Mouse (Mus musculus): ENCODE data around the gene Tmem220. TPM values are rescaled to one million over a fixed set of nuclear protein-coding genes. Genes with fewer than 3 reads are reported as not detected.

Gene Tmem220
- polyA plus RNA-seq (2015; fragmentation: Nextera tagmentation; extraction: Ambion mirVana) = 2.5 TPM in 2 replicates

DNA sequence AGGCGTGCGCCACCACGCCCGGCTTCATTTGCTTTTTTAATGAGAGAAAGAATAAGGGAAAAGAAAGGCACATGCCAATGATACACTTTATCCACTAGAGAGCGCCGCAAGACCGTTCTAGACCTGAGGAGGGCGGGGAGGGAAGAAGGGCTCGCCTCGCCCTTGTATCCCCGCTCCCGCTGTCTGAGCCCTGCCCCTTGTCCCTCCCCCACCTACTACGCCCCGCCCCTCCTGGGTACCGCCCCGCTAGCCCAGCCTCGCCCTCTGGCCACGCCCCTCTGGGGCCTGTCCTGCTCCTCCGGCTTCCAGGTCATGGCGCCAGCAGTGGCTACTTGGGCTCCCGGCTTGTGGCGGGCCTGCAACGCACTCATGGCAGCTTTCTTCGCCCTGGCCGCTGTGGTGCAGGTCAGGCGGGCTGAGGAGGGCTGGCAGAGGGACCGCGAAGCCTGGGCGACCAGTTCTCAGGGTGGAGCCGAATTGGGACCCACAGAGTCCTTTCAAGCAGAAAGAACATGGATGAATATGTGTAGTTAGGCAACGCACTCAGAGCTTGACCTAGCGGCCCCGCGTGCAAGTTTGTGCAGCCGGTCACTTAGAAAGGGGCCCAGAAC, at the start of gene Tmem220:
Gene Tmem220, plus strand, starts transcription at position 288 of the 611 bp plus-strand sequence.
- Histone ChIP-seq H3K27me3 (peaks cover 29% of the 10 kb centered on the region), H3K9ac (peak within 1 kb of the TSS; percentile 62), H3K4me3 (replicated peaks) (peak within 1 kb of the TSS; percentile 60), H3K4me2 (peak within 1 kb of the TSS; percentile 82), H3K4me1 (replicated peaks) (peaks cover 22% of the 10 kb centered on the region), H3K36me3 (replicated peaks) (no peaks in the 10 kb centered on the region), H3K27ac (replicated peaks) (0 out of 2 replicates have a peak within 1 kb of the TSS, but pooled peaks have one; percentile 29), H3K9me3 (replicated peaks) (no peaks in the 10 kb centered on the region)
- under 1% methylated on average over 35 of the region's 35 CpGs for WGBS (ENCODE audit: insufficient replicate concordance)
- ATAC-seq (ENCODE audit: insufficient read depth) = peak; percentile 99

DNA sequence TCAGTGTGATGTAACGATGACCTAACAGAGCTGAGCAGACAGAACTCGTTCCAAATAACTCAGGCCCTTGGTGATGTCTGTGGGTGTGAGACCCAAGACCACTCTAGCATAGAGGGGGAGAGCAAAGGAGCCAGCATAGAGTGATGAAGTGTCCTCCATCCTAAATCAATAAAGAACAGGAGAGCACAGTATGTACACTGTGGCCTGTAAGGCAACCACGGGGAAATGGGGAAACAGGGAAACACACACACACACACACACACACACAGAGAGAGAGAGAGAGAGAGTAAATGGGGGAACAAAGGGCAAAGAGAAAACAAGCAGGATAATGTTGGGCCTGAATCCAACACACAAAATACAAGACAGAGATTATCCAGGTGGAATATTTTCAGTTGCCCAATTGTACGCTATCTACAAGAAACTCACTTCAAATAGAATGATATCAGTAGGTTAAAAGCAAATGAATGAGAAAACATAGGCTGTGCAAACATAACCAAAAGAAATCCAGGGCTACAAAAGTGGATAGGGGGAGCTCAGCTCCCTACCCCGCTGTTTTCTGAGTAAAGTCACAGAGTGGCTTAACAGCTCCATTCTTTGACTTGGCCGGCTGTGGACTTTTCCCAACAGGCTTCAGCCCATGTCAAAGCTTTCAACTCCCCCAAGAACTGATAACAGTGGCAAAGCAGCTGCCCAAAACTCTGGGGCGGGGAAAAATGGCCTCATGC, 49.2 kb upstream of the Tmem220 start:
- no peak overlapping the region for H3K4me2 ChIP-seq
- no peaks in the 10 kb centered on the region for H3K36me3 ChIP-seq (replicated peaks)
- no peak overlapping the region for H3K4me3 ChIP-seq (replicated peaks)
- ATAC-seq (ENCODE audit: insufficient read depth) = no peak
- no peak overlapping the region for H3K9ac ChIP-seq
- no peaks in the 10 kb centered on the region for H3K4me1 ChIP-seq (replicated peaks)
- no peaks in the 10 kb centered on the region for H3K9me3 ChIP-seq (replicated peaks)
- WGBS (ENCODE audit: insufficient replicate concordance) = 56% methylated on average over 7 of the region's 7 CpGs
- no peak overlapping the region for H3K27ac ChIP-seq (replicated peaks)
- no peaks in the 10 kb centered on the region for H3K27me3 ChIP-seq

DNA sequence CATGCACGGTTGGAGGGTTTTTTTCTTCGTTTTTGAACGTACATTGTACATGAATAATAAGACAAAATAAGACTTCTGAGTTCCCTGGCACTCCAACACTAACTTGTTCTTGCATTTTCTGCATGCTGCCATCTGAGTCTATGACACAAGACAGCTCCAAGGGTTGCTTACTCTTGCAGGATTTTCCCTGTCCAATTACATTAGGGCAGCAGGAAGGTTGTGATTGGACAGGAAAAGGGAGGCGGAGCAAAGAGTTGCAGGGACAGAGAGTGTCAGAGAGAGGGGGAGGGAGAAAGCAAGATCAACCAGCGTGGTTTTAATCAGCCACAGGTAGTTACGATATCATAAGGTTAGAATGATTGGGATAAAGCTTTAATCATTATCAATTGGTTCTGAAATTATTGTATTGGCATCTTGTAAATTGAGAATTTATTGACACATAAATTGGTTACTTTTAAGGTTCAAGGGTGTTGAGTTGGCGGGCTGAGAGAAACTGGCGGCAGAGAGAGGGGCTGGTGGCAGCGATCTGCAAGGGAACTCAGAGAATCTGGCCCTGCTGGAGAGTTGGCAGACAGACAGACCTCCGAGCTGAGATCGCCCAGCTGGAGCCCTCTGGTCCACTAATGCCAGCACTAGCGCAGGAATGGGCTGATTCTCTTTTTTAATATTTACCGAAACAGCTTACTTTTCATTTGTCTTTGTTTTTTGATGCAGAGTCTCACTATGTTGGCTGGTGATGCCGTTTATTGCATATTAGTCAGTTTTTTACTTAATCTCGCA, 43.4 kb upstream of the Tmem220 start:
- no peak for ATAC-seq (ENCODE audit: insufficient read depth)
- no peak overlapping the region for H3K4me2 ChIP-seq
- peaks cover 18% of the 10 kb centered on the region for H3K27me3 ChIP-seq
- peaks cover 6% of the 10 kb centered on the region; the same call in 1 of the 2 replicates for H3K4me1 ChIP-seq (replicated peaks)
- no peak overlapping the region for H3K9ac ChIP-seq
- no peak overlapping the region for H3K4me3 ChIP-seq (replicated peaks)
- no peaks in the 10 kb centered on the region for H3K9me3 ChIP-seq (replicated peaks)
- H3K36me3 ChIP-seq (replicated peaks) = no peaks in the 10 kb centered on the region
- no peak overlapping the region for H3K27ac ChIP-seq (replicated peaks)
- 53% methylated on average over 15 of the region's 15 CpGs for WGBS (ENCODE audit: insufficient replicate concordance)

DNA sequence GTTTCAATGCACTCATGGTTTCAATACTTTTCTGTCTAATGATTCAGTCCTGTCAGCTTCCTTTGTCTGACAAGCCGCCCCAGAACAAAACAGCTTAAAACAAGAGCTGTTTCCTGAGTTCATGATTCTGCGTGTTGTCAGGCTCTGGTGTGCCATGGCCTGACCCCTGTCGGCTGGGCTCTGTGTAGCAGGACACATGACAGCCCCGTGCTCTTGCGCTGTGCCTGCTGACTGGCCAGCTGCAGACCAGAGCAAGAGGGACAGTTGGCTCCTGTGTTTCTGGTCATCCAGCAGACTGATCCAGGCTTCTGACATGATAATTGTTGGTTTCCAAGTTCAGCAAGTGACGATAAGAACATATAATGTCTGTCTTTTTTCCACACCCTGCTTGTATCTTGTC, 42.2 kb upstream of the Tmem220 start:
- Histone ChIP-seq H3K4me1 (replicated peaks) (peaks cover 6% of the 10 kb centered on the region; the same call in 1 of the 2 replicates), H3K36me3 (replicated peaks) (no peaks in the 10 kb centered on the region), H3K9ac (no peak overlapping the region), H3K9me3 (replicated peaks) (no peaks in the 10 kb centered on the region), H3K27me3 (peaks cover 18% of the 10 kb centered on the region), H3K4me3 (replicated peaks) (no peak overlapping the region), H3K4me2 (no peak overlapping the region), H3K27ac (replicated peaks) (no peak overlapping the region)
- ATAC-seq (ENCODE audit: insufficient read depth) = no peak
- WGBS (ENCODE audit: insufficient replicate concordance) = 32% methylated on average over 6 of the region's 6 CpGs

DNA sequence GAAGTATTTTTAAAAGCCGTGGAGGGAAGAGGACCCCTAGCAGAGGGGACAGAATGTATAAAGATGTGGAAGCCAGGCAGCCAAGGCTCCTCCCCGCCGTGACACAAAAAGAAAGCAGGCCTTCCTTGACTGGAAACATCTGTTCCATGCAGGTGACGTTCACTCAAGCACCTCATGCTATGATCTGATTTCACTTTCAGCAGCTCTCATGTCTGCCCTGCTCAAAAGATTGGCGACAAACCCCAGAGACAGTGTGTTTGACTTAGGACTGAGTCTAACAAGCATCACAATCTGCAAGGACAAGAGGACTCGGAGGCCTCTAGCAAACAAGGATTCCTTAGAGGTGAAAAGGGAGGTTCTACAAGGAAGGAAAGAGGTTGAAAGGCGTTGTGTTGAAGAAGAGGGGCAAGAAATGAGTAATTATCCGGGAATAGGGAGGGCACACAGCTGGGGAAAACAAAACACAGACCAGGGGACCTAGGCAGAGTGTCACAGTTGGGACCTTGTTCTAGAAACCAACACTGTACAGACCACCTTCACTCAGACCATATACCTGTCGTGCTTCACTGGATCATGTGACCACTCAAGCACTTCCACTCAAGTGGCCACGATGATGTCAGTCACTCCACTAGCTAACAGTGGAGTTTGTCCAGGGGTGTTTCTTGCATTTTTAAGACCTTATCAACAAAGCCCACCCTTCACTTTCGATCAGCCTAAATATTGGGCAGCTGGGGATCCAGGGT, 41.4 kb upstream of the Tmem220 start:
- 46% methylated on average over 11 of the region's 11 CpGs for WGBS (ENCODE audit: insufficient replicate concordance)
- H3K36me3 ChIP-seq (replicated peaks) = no peaks in the 10 kb centered on the region
- H3K4me2 ChIP-seq = no peak overlapping the region
- no peak overlapping the region for H3K9ac ChIP-seq
- no peak overlapping the region for H3K27ac ChIP-seq (replicated peaks)
- no peaks in the 10 kb centered on the region for H3K9me3 ChIP-seq (replicated peaks)
- H3K4me3 ChIP-seq (replicated peaks) = no peak overlapping the region
- peaks cover 18% of the 10 kb centered on the region for H3K27me3 ChIP-seq
- no peak for ATAC-seq (ENCODE audit: insufficient read depth)
- H3K4me1 ChIP-seq (replicated peaks) = peaks cover 6% of the 10 kb centered on the region; the same call in 1 of the 2 replicates

DNA sequence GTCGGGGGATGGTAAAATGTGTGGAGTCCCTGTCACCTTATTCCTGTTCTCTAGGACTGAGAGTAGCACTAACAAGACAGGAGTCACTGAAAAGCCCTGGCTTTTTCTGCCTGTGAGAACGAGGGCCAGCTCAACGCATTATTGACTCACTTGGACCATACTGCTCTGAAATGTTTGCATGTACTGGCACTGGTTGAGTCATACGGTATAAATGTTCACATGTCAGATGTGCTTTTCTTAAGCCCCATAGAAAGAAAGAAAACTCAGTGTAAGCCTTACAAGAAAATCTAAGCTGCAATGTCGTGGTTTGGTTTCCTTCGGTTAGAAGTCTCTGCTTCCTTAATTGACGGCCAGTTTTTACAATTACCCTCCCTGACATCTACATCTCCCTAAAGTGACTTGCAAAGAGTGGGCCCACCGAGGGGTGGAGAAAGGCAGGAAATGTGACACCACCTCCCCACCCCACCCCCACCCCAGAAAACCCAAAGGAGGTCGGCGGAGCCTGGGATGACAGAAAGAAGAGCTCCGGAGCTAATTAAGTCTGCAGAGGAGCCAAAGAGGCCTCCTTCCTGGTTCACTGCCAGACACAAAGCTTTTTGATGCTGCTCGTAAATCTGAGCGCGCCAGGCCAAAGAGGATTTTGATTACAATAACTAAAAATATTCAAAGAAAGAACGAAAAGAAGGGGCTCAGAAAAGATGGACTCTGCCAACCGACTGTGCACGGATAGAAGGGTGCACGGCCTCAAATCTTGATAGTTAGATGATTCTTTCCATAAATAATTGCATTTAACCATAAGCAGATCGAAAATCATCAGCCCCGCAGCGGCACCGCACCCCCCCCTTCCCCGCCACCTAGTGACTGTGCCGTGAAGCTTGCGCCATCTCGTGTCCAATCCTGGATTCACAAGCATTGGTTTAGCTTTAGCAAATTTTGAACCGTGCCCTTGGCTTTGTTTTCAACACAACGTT, 40.5 kb upstream of the Tmem220 start:
- peak overlapping the region; percentile 15; the same call in 1 of the 2 replicates for H3K9ac ChIP-seq

DNA sequence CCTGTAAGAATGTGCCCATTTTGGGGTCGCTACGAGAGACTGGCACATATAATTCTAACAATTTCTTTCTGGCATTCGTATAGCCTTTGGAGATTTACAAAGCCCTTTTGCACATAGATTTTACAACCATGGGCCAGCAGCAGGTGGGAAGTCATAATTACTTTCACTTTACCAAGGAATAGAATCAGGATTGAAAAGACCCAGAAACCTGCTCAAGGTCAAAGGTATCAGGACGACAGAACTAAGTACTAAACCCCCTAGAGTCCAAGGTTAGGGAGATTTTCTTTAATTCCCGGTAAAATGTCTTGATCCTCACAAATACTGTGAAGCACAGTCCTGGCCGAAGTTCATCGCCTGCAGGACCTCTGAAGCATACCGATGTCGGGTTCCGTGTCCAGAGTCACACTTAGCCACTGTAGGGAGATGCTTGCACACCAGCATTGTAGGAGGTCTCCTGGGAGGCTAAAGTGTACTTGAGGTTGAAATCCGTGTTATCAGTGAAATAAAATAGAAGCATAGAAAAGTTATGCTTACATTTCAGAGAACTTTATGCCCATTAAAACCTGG, 39.7 kb upstream of the Tmem220 start:
- Histone ChIP-seq H3K9ac (peak overlapping the region; percentile 15; the same call in 1 of the 2 replicates), H3K27me3 (peaks cover 18% of the 10 kb centered on the region), H3K36me3 (replicated peaks) (no peaks in the 10 kb centered on the region), H3K27ac (replicated peaks) (no peak overlapping the region), H3K4me2 (peak overlapping the region; percentile 64), H3K9me3 (replicated peaks) (no peaks in the 10 kb centered on the region), H3K4me3 (replicated peaks) (peak overlapping the region; percentile 53), H3K4me1 (replicated peaks) (peaks cover 6% of the 10 kb centered on the region; the same call in 1 of the 2 replicates)
- WGBS (ENCODE audit: insufficient replicate concordance) = 22% methylated on average over 11 of the region's 11 CpGs
- ATAC-seq (ENCODE audit: insufficient read depth) = no peak

More for the DNA sequence above, 40.5 kb upstream of the Tmem220 start:
- Histone ChIP-seq H3K4me3 (replicated peaks) (peak overlapping the region; percentile 53), H3K9me3 (replicated peaks) (no peaks in the 10 kb centered on the region), H3K36me3 (replicated peaks) (no peaks in the 10 kb centered on the region), H3K4me1 (replicated peaks) (peaks cover 6% of the 10 kb centered on the region; the same call in 1 of the 2 replicates), H3K27me3 (peaks cover 18% of the 10 kb centered on the region), H3K27ac (replicated peaks) (no peak overlapping the region), H3K4me2 (peak overlapping the region; percentile 64)
- no peak for ATAC-seq (ENCODE audit: insufficient read depth)
- 6% methylated on average over 28 of the region's 28 CpGs for WGBS (ENCODE audit: insufficient replicate concordance)

DNA sequence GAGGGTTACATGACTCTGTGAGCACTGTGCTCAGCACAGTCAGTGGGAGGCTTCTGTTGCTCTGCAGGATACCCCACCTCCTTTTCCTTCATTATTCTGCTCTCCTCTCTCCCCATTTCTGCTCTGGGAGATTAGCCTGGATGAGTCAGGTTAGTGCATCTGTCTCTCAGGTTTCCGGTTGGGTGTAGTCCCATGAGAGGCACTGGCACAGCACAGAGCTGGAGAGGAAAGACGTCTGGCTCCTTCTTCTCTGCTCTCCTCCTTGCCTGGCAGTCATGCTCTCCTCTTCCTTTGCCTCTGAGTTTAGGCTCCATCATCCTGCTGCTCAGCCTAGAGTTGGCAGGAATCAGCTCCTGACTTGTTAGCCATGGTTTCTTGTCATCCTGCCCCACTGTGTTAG, 32.8 kb upstream of the Tmem220 start:
- Histone ChIP-seq H3K4me1 (replicated peaks) (no peaks in the 10 kb centered on the region), H3K27ac (replicated peaks) (no peak overlapping the region), H3K9me3 (replicated peaks) (no peaks in the 10 kb centered on the region), H3K36me3 (replicated peaks) (no peaks in the 10 kb centered on the region), H3K9ac (no peak overlapping the region), H3K4me2 (no peak overlapping the region), H3K4me3 (replicated peaks) (no peak overlapping the region), H3K27me3 (no peaks in the 10 kb centered on the region)
- 55% methylated on average over 2 of the region's 2 CpGs for WGBS (ENCODE audit: insufficient replicate concordance)
- ATAC-seq (ENCODE audit: insufficient read depth) = no peak

DNA sequence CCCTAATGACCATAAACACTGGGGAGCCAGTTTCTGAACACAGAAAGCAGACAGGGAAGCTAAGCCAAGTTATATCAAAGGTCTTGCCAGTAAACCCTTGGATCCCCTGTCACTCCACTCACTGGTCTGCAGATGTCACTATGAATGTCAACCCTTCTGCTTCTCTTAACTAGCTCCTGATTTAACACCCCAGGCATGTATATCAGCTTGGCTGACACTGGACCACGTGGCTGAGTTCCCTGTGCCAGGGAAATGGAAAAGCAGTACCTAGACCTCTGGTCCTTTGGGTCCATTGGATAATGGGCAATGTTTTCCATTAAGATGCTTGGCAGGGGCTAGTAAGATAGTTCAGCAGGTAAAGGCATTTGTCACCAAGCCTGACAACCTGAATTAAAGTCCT, 31.3 kb upstream of the Tmem220 start:
- Histone ChIP-seq H3K4me3 (replicated peaks) (no peak overlapping the region), H3K4me1 (replicated peaks) (no peaks in the 10 kb centered on the region), H3K36me3 (replicated peaks) (no peaks in the 10 kb centered on the region), H3K27me3 (no peaks in the 10 kb centered on the region), H3K4me2 (no peak overlapping the region), H3K9me3 (replicated peaks) (no peaks in the 10 kb centered on the region), H3K9ac (no peak overlapping the region), H3K27ac (replicated peaks) (no peak overlapping the region)
- no peak for ATAC-seq (ENCODE audit: insufficient read depth)
- WGBS (ENCODE audit: insufficient replicate concordance) = 32% methylated on average over 1 of the region's 1 CpGs

All from liver, embryonic 15.5 days (tissue).